In genomic region chr1:118694436-118694835, GRCm38 (mm10) we compare ENCODE assay signal across 11 mouse cellular contexts.
DNase-seq lines count a peak whose midpoint lies in the region; ATAC-seq and TF ChIP-seq lines count a peak whose summit lies in the region.
"Had no signal": no experiment of that assay in that cellular context is flagged by ENCODE, and none has a peak within 500 bp of the region (broad histone marks: within the 10 kb centered on the region; RNA-seq: fewer than 3 reads in every experiment).

No protein-coding gene starts in this region.

- DNase-seq in cerebellum, adult 11 months, result peak; percentile 11
- no peak for DNase-seq in limb, embryonic 11.5 days (ENCODE audit: low spot score)
- DNase-seq in limb, embryonic 10.5 days (ENCODE audit: low spot score), result no peak
- peak; percentile 72 to 92 for DNase-seq in adrenal gland, adult (ENCODE audit: inconsistent age in 2 of 2, low spot score in 1 of 2)
- DNase-seq in cerebellum, adult 9-10 months, result peak; percentile 11
- no peak for DNase-seq in layer of hippocampus, adult 2 months (ENCODE audit: low spot score in 2 of 2)
- DNase-seq: liver had no signal

- H3K27me3 ChIP-seq in limb, embryonic 11.5 days (ENCODE audit: control insufficient read depth, insufficient read depth, low read length), result no peaks in the 10 kb centered on the region
- no peaks in the 10 kb centered on the region for H3K27me3 ChIP-seq in limb, embryonic 10.5 days (ENCODE audit: low read depth, poor library complexity, severe bottlenecking)
- H3K27me3 ChIP-seq: heart, embryonic 15.5 days had no signal

- no peak overlapping the region for H3K4me3 ChIP-seq in limb, embryonic 11.5 days (ENCODE audit: low read depth, low read length)
- H3K4me3 ChIP-seq in limb, embryonic 10.5 days, result no peak overlapping the region
- H3K4me3 ChIP-seq in layer of hippocampus, adult 2 months, result no peak overlapping the region
- H3K4me3 ChIP-seq: heart, embryonic 15.5 days had no signal

- 64% methylated on average over 2 of the region's 2 CpGs for WGBS in limb, embryonic 11.5 days
- WGBS in limb, embryonic 10.5 days, result 77% methylated on average over 2 of the region's 2 CpGs

- H3K4me2 ChIP-seq in limb, embryonic 11.5 days (ENCODE audit: low read depth, severe bottlenecking), result no peak overlapping the region
- H3K4me2 ChIP-seq: heart, embryonic 15.5 days had no signal

- TF ChIP-seq CTCF in layer of hippocampus, adult 2 months (conservative IDR thresholded peaks at IDR 0.05), result no peak

- H3K9me3 ChIP-seq in limb, embryonic 11.5 days (ENCODE audit: control insufficient read depth, low read length), result no peaks in the 10 kb centered on the region
- H3K9me3 ChIP-seq in limb, embryonic 10.5 days (replicated peaks), result no peaks in the 10 kb centered on the region
- H3K9me3 ChIP-seq: heart, embryonic 15.5 days had no signal

- no peaks in the 10 kb centered on the region for H3K36me3 ChIP-seq in limb, embryonic 11.5 days (ENCODE audit: control insufficient read depth, insufficient read depth, low read length)
- H3K36me3 ChIP-seq in limb, embryonic 10.5 days, result no peaks in the 10 kb centered on the region
- H3K36me3 ChIP-seq: G1E; heart, embryonic 15.5 days had no signal

- H3K27ac ChIP-seq in limb, embryonic 11.5 days (replicated peaks; ENCODE audit: low read depth, low read length), result no peak overlapping the region
- no peak overlapping the region for H3K27ac ChIP-seq in limb, embryonic 10.5 days
- H3K27ac ChIP-seq in layer of hippocampus, adult 2 months, result no peak overlapping the region
- H3K27ac ChIP-seq: heart, embryonic 15.5 days had no signal

- H3K9ac ChIP-seq in limb, embryonic 11.5 days (ENCODE audit: low read length), result peak overlapping the region; percentile 12; the same call in 1 of the 2 replicates
- H3K9ac ChIP-seq: heart, embryonic 15.5 days had no signal

- no peaks in the 10 kb centered on the region for H3K4me1 ChIP-seq in limb, embryonic 11.5 days (ENCODE audit: control insufficient read depth, insufficient read depth, low read length)
- H3K4me1 ChIP-seq in limb, embryonic 10.5 days, result 0 out of 2 replicates have a peak, but pooled peaks cover 6% of the 10 kb centered on the region
- H3K4me1 ChIP-seq: heart, embryonic 15.5 days had no signal

- ATAC-seq in cerebellum, adult (ENCODE audit: insufficient number of reproducible peaks, low FRiP score, low TSS enrichment), result no peak
- no peak for ATAC-seq in limb, embryonic 11.5 days (ENCODE audit: insufficient number of reproducible peaks, low FRiP score, low TSS enrichment, low read depth)
- no peak for ATAC-seq in CD4-positive, CD25-positive, alpha-beta regulatory T cell, adult 4 months

Comparison
In these comparisons a context has a peak if more than half of its experiments do, and no peak if none do; other contexts are left out.
1. DNase-seq: peak in cerebellum, adult 11 months (single experiment), adrenal gland, adult (2 of 2) and cerebellum, adult 9-10 months (single experiment); none in limb, embryonic 11.5 days (single experiment), limb, embryonic 10.5 days (single experiment) and layer of hippocampus, adult 2 months (0 of 2).